Mouse (Mus musculus) ES-Bruce4 (cell line): Measurements from ENCODE around the gene Gemin6.

Experiments used
- CTCF ChIP-seq: IDR thresholded peaks from one replicate; pipeline ENCODE4 v1.8.1; 2011; ENCODE audit warnings: low read depth, low read length
- POLR2A ChIP-seq: IDR thresholded peaks from one replicate; pipeline ENCODE4 v1.8.1; 2011; ENCODE audit warnings: low read length; ENCODE audit not compliant: insufficient read depth

DNA sequence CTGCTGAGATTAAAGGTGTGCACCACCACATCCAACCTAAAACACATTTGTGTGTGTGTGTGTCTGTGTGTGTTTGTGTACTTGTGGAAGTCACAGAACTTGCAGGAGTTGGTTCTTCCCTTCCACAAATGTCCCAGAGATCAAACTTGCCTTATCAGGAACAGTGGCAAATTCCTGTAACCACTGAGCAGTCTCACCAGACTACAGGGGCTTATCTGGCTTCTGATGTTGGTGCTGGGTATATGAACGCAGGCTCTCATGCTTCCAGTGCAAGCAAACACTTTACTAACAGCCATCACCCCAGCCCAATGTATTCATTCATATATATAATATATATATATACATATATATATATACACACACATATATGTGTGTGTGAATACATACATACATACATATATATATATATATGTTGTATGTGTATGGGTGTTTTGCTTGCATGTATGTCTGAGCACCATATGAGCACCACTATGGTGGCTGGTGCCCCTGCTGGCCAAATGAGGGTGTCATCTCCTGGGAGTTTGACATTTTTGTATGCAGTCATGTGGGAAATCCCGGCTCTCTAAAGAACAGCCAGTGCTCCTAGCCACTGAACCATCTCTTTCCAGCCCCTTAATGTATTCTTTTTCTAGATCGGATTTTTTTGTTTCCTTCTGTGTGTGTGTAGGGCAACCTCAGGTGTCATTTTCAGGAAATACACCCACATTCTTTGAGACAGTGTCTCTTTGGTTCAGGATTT lies 2.2 kb upstream of the Gemin6 start:
- TF ChIP-seq POLR2A (no peak), CTCF (no peak)
